Mouse (Mus musculus) neural tube, embryonic 15.5 days (tissue): ENCODE measurements at regions not wholly inside any gene's neighbourhood (a gene's known extent, or its start where the extent isn't known, plus 50 kb on each side); places are given as distances from the start of the nearest gene placed in this dataset.

Experiments
- ATAC-seq: fragments of 200-750 bp; cut with Nextera tagmentation; 2 replicates; pipeline ENCODE4 v1.8.0; 2017; ENCODE audit warnings: mild to moderate bottlenecking, moderate TSS enrichment, moderate library complexity; ENCODE audit not compliant: low FRiP score
- H3K27ac ChIP-seq: fragments of 300-500 bp; sonication (generic); replicated peaks from 2 replicates; pipeline ENCODE4 v1.5.1; 2015; ENCODE audit warnings: mild to moderate bottlenecking, inconsistent platforms
- H3K27me3 ChIP-seq: fragments of 300-500 bp; sonication (generic); replicated peaks from 2 replicates; pipeline ENCODE4 v1.6.1; 2015; ENCODE audit warnings: inconsistent platforms
- H3K36me3 ChIP-seq: fragments of 300-500 bp; sonication (generic); 2 replicates; pipeline ENCODE4 v1.6.1; 2015; ENCODE audit warnings: inconsistent platforms
- H3K4me1 ChIP-seq: fragments of 300-500 bp; sonication (generic); 2 replicates; pipeline ENCODE4 v1.6.1; 2015; ENCODE audit warnings: inconsistent platforms
- H3K4me2 ChIP-seq: fragments of 300-500 bp; sonication (generic); 2 replicates; pipeline ENCODE4 v1.6.1; 2015; ENCODE audit warnings: inconsistent platforms, mild to moderate bottlenecking, moderate library complexity
- H3K4me3 ChIP-seq: fragments of 300-500 bp; sonication (generic); replicated peaks from 2 replicates; pipeline ENCODE4 v1.5.1; 2015; ENCODE audit warnings: mild to moderate bottlenecking, inconsistent platforms
- H3K9ac ChIP-seq: fragments of 300-500 bp; sonication (generic); replicated peaks from 2 replicates; pipeline ENCODE4 v1.6.1; 2015; ENCODE audit warnings: mild to moderate bottlenecking, inconsistent platforms
- H3K9me3 ChIP-seq: fragments of 300-500 bp; sonication (generic); replicated peaks from 2 replicates; pipeline ENCODE4 v1.6.1; 2016; ENCODE audit warnings: inconsistent platforms
- WGBS: fragments of 180-500 bp; shearing (Covaris S2); methylation state at CpG from one replicate; pipeline ENCODE4 v1.1.7; 2015; ENCODE audit warnings: mixed read lengths; 5-methylcytosine and 5-hydroxymethylcytosine counted together

GRCm38 (mm10) chr5:119462659-119463530 is 207.6 kb upstream of the Tbx3 start:
- Histone ChIP-seq H3K36me3 (no peaks in the 10 kb centered on the region), H3K9ac (no peak overlapping the region), H3K9me3 (no peaks in the 10 kb centered on the region), H3K27me3 (no peaks in the 10 kb centered on the region), H3K4me2 (no peak overlapping the region), H3K4me3 (no peak overlapping the region), H3K4me1 (no peaks in the 10 kb centered on the region), H3K27ac (no peak overlapping the region)
- ATAC-seq, result no peak
- 65% methylated on average over 14 of the region's 14 CpGs for WGBS

GRCm38 (mm10) chr5:119464553-119464952 is 205.9 kb upstream of the Tbx3 start:
- Histone ChIP-seq H3K9ac (no peak overlapping the region), H3K4me2 (no peak overlapping the region), H3K9me3 (no peaks in the 10 kb centered on the region), H3K4me1 (no peaks in the 10 kb centered on the region), H3K36me3 (no peaks in the 10 kb centered on the region), H3K4me3 (no peak overlapping the region), H3K27ac (no peak overlapping the region), H3K27me3 (no peaks in the 10 kb centered on the region)
- ATAC-seq, result no peak
- WGBS, result 82% methylated on average over 4 of the region's 4 CpGs

GRCm38 (mm10) chr5:119467346-119468085 is 203.0 kb upstream of the Tbx3 start:
- Histone ChIP-seq H3K36me3 (no peaks in the 10 kb centered on the region), H3K4me3 (no peak overlapping the region), H3K4me2 (no peak overlapping the region), H3K4me1 (no peaks in the 10 kb centered on the region), H3K27ac (no peak overlapping the region), H3K27me3 (no peaks in the 10 kb centered on the region), H3K9me3 (no peaks in the 10 kb centered on the region), H3K9ac (no peak overlapping the region)
- ATAC-seq, result no peak
- 78% methylated on average over 13 of the region's 13 CpGs for WGBS

GRCm38 (mm10) chr5:119477926-119478325 is 192.5 kb upstream of the Tbx3 start:
- H3K9me3 ChIP-seq, result no peaks in the 10 kb centered on the region
- no peaks in the 10 kb centered on the region for H3K36me3 ChIP-seq
- H3K27ac ChIP-seq, result no peak overlapping the region
- WGBS, result 86% methylated on average over 2 of the region's 2 CpGs
- H3K4me2 ChIP-seq, result no peak overlapping the region
- H3K4me1 ChIP-seq, result 0 out of 2 replicates have a peak, but pooled peaks cover 5% of the 10 kb centered on the region
- no peak for ATAC-seq
- no peak overlapping the region for H3K9ac ChIP-seq
- no peaks in the 10 kb centered on the region for H3K27me3 ChIP-seq
- H3K4me3 ChIP-seq, result no peak overlapping the region

- ATAC-seq, result no peak
- no peak overlapping the region for H3K4me2 ChIP-seq
- H3K36me3 ChIP-seq, result no peaks in the 10 kb centered on the region
- H3K4me3 ChIP-seq, result no peak overlapping the region
- H3K9me3 ChIP-seq, result no peaks in the 10 kb centered on the region
- H3K27me3 ChIP-seq, result no peaks in the 10 kb centered on the region
- H3K27ac ChIP-seq, result no peak overlapping the region
- 84% methylated on average over 4 of the region's 4 CpGs for WGBS
- 0 out of 2 replicates have a peak, but pooled peaks cover 5% of the 10 kb centered on the region for H3K4me1 ChIP-seq
- H3K9ac ChIP-seq, result no peak overlapping the region
These were observed 192.1 kb upstream of the Tbx3 start for GRCm38 (mm10) chr5:119478331-119478730.

- H3K9me3 ChIP-seq, result no peaks in the 10 kb centered on the region
- H3K27ac ChIP-seq, result no peak overlapping the region
- 68% methylated on average over 28 of the region's 28 CpGs for WGBS
- no peak overlapping the region for H3K9ac ChIP-seq
- H3K4me1 ChIP-seq, result 0 out of 2 replicates have a peak, but pooled peaks cover 5% of the 10 kb centered on the region
- no peak overlapping the region for H3K4me3 ChIP-seq
- H3K36me3 ChIP-seq, result no peaks in the 10 kb centered on the region
- H3K27me3 ChIP-seq, result no peaks in the 10 kb centered on the region
- ATAC-seq, result no peak
- no peak overlapping the region for H3K4me2 ChIP-seq
These were observed 190.0 kb upstream of the Tbx3 start for GRCm38 (mm10) chr5:119480191-119481190.

- no peaks in the 10 kb centered on the region for H3K9me3 ChIP-seq
- no peak overlapping the region for H3K4me3 ChIP-seq
- 0 out of 2 replicates have a peak, but pooled peaks cover 5% of the 10 kb centered on the region for H3K4me1 ChIP-seq
- ATAC-seq, result no peak
- no peak overlapping the region for H3K9ac ChIP-seq
- no peaks in the 10 kb centered on the region for H3K27me3 ChIP-seq
- no peaks in the 10 kb centered on the region for H3K36me3 ChIP-seq
- H3K27ac ChIP-seq, result no peak overlapping the region
- no peak overlapping the region for H3K4me2 ChIP-seq
- 90% methylated on average over 8 of the region's 8 CpGs for WGBS
These were observed 186.8 kb upstream of the Tbx3 start for GRCm38 (mm10) chr5:119483706-119484105.

GRCm38 (mm10) chr5:119486196-119486595 is 184.3 kb upstream of the Tbx3 start:
- Histone ChIP-seq H3K27me3 (no peaks in the 10 kb centered on the region), H3K4me1 (no peaks in the 10 kb centered on the region), H3K9me3 (no peaks in the 10 kb centered on the region), H3K27ac (no peak overlapping the region), H3K9ac (no peak overlapping the region), H3K36me3 (no peaks in the 10 kb centered on the region), H3K4me2 (no peak overlapping the region), H3K4me3 (no peak overlapping the region)
- no peak for ATAC-seq

- H3K4me2 ChIP-seq, result no peak overlapping the region
- H3K36me3 ChIP-seq, result no peaks in the 10 kb centered on the region
- no peaks in the 10 kb centered on the region for H3K4me1 ChIP-seq
- no peak overlapping the region for H3K27ac ChIP-seq
- H3K4me3 ChIP-seq, result no peak overlapping the region
- H3K27me3 ChIP-seq, result no peaks in the 10 kb centered on the region
- no peak overlapping the region for H3K9ac ChIP-seq
- ATAC-seq, result no peak
- no peaks in the 10 kb centered on the region for H3K9me3 ChIP-seq
- 47% methylated on average over 8 of the region's 8 CpGs for WGBS
These were observed 183.3 kb upstream of the Tbx3 start for GRCm38 (mm10) chr5:119487184-119487583.

GRCm38 (mm10) chr5:119497501-119497900 is 173.0 kb upstream of the Tbx3 start:
- Histone ChIP-seq H3K27ac (no peak overlapping the region), H3K27me3 (no peaks in the 10 kb centered on the region), H3K4me3 (no peak overlapping the region), H3K4me2 (no peak overlapping the region), H3K9me3 (no peaks in the 10 kb centered on the region), H3K4me1 (no peaks in the 10 kb centered on the region), H3K36me3 (no peaks in the 10 kb centered on the region), H3K9ac (no peak overlapping the region)
- ATAC-seq, result no peak
- 88% methylated on average over 1 of the region's 1 CpGs for WGBS

GRCm38 (mm10) chr5:119498431-119498830 is 172.0 kb upstream of the Tbx3 start:
- H3K27me3 ChIP-seq, result no peaks in the 10 kb centered on the region
- no peak overlapping the region for H3K9ac ChIP-seq
- no peak overlapping the region for H3K4me2 ChIP-seq
- no peak overlapping the region for H3K27ac ChIP-seq
- ATAC-seq, result no peak
- no peak overlapping the region for H3K4me3 ChIP-seq
- 73% methylated on average over 6 of the region's 6 CpGs for WGBS
- no peaks in the 10 kb centered on the region for H3K9me3 ChIP-seq
- H3K4me1 ChIP-seq, result no peaks in the 10 kb centered on the region
- no peaks in the 10 kb centered on the region for H3K36me3 ChIP-seq
